Mouse (Mus musculus) ovary, postnatal 36 days (tissue): ENCODE results near the gene Olfr372.
"Not testable (repeated sequence)": the region's sequence is repeated elsewhere in the genome, so short reads cannot be mapped to it uniquely, and the experiment has no call there.

Experiments
- DNase-seq: peaks from one replicate; pipeline ENCODE4 v3.0.0; 2022; ENCODE audit warnings: low spot score, mixed read lengths

The Olfr372 gene

DNA sequence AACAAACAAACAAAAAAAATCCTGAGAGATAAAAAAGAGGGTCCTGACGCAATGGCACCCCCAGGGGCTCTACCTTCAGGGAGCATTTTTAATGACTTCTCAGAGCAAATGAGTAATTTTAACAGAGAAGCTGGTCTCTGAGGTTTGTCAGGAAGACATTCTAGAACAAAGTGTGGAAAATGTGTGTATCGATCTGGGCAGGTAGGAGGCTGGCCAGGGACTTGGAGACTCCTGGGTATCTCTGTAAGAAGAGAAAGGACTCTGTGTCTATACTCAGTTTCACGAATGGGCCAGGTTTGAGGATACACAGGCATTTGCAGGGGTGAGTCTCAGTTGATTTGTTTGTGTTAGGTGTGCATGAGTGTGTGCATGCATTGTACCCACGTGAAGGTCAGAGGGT is at the start of gene Olfr372:
Gene Olfr372, plus strand, starts transcription at position 301 of the 400 bp plus-strand sequence.
- DNase-seq: not testable (repeated sequence)

DNA sequence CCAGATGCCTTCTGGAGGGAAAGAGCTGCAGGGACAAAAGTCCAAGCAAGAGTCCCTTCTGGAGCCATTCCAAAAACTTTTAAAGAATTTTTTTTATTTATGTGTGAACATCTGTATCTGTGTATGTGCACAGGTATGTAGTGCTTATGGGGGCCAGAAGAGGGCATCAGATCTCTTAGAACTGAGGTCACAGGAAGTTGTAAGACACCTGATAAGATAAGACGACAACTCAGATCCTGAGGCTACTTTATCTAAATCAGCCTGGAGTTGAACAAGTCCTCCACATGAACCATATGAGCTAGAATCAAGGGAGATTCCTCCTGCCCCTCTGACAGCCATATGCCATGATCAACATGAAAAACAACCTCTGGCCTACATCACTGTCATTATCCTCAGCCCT is 41.6 kb upstream of the Olfr372 start:
- DNase-seq: no peak

DNA sequence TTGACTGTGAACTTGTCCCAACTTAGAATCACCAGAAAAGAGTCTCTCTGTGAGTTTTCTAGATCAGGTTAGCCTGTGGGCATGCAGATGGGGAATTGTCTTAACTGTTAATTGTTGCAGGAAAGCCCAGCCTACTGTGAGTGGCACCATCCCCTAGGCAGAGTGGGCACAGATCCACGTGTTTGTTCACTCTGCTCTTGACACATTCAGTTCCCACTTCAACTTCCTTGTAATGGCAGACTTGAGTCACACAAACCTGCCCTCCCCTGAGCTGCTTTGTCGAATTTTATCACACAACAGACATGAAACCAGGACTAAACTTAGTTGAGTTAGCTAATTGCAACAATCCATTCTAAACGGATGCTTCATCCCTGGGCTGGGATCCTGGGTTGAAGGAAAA is 40.8 kb upstream of the Olfr372 start:
- no peak for DNase-seq

DNA sequence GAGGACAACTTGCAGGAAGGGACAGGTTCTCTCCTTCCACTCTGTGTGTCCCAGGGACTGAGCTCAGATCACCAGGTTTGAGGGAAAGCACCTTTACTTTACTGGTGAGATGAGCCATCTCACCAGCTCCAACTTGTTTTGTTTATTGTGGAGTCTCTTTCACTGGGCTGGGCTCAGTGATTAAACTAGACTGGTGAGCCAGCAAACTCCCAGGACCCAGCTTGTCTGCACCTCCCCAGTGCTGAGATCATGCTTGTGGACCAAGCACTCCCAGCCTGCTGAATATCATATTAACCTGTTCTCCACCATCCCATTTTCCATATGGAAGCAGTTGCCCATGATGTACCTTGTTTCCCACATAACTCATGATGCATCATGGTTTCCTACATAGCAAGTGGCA is 38.1 kb upstream of the Olfr372 start:
- DNase-seq: no peak

DNA sequence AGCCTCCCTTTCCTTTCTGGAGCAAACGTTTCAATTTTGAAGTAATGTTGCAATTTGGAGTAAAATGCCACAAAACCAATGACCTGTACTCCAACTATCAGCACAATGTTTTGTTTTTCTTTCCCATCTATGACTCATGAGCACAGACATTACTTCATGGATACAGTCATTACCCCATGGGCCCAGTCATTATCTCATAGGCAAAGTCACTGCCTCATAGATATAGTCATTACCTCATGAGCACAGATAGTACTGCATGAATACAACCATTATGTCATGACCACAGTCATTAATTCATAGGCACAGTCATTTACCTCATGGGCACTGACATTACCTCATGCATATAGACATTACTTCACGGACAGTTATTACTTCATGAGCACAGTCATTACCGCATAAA is 35.1 kb upstream of the Olfr372 start:
- no peak for DNase-seq

DNA sequence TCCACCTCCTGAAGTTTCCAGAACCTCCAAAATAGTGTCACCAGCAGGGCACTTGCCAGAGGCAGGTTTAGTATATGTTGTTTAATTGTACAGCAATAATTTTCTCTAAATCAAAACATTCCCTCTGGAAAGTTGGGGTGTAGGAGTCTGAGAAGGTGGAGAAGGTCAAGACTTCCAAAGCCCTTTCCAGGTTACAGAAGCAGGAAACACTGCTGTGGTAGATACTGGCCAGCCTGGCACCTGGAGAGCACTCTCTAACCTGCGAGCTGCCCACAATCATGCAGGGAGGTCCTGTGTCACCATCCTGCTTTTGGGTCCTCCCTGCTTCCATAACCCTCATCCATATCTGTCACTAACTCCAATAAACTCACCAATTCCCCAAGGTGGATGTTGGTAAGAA is 34.3 kb upstream of the Olfr372 start:
- DNase-seq: no peak

DNA sequence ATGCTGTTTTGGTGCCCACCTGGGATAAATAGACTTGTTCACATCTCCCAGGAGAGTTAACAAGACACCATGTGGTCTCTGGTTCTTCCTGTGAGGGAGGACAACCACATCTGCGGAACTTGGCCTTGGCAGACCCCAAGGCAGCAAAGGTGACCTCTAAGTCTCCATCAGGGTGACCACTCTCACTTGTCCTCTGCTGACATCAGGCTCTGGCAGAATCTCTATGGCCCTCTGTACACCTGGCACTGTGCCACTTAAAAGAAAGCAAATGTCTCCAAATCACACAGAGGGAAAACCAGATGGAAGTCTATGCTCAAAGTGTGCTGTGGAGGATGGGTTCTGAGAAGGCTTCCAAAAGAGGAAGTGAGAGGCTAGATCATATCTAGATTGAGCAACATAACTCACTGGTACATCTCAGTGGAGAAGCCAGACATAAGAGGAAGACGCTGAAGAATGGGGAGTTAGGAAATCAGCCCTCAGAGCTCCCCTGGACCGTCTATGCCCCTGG is 32.8 kb upstream of the Olfr372 start:
- no peak for DNase-seq

DNA sequence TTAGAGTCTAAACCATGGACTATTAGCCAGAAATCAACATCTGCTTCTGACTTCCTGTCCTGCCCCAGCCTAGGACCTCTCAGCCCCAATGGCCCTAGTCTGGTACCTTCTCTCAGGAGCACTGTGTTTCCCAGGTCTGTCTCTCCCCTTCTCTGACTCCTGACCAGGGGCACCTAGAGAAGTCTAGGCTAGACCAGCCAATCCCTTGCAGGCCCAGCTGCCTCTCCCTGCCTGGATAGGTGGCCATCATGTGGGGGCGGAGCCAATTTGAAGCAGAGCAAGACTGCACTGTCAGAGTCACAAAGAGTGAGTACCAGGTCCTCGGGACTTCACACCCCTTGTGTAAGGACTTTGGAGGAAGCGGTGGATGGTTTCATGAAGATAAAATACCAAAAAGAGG is 31.5 kb upstream of the Olfr372 start, which contains the start of gene Cyp4f18:
Gene Cyp4f18, minus strand, starts transcription at position 154 of the 400 bp plus-strand sequence.
- no peak for DNase-seq

DNA sequence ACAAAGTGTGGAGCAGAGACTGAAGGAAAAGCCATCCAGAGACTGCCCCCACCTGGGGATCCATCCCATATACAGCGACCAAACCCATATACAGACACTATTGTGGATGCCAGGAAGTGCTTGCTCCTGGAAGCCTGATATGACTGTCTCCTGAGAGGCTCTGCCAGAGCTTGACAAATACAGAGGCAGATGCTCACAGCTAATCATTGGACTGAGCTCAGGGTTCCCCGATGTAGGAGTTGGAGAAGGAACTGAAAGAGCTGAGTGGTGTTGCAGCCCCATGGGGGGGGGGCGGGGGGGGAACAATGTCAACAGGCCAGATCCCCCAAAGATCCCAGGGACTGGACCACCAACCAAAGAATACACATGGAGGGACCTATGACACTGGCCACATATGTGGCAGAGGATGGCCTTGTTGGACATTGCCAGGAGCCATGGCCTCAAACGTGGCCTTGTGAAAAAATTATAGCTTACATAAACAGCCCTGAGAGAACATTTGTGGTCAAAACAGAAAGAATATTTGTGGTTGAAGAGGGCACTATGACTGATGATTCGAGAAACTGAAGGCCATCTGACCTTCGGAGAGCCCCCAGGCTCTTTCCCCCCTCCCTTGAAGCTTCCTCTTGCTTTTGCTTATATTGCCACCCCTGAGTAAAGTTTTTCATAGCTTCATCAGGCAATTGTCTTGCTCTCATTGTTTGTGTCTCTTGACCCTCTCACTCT is 27.4 kb upstream of the Olfr372 start:
- DNase-seq: peak; percentile 28

DNA sequence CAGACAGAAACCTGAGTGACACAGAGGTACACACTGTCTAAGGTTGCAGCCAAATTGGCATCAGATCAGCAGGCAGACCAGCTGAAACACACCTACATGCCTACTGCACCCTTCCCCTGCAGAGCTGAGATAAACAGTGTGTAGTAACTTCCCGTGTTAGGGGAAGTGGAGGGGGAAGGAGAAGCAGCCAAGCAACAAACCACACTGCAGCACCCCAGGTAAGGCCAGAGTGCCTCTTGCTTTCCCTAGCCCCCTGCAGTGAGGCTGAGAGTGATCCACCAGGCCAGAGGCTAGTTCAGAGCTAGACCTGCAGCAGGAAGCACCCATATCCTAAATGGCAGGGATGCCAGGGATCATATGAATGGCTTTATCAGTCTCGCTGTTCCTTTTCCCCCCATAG is 23.7 kb upstream of the Olfr372 start:
- DNase-seq: not testable (repeated sequence)

DNA sequence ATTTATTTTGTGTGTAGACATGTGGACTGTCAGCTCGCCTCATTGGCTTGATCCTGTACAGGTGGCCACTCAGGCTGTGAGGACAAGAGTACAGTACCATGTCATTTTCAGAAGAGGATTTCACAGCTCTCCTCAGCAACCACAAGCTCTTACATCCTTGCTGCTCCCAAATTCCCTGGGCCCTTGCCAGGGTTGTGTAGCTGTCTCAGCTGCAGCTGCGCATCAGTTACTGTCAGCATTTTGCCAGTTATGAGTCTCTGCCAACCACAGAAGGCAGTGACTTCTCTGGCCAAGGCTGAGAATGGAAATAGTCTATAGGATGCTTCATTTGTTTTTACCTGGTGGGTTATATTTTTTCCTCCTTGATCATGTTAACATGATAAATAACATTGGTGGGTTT is 22.9 kb upstream of the Olfr372 start:
- DNase-seq: no peak

DNA sequence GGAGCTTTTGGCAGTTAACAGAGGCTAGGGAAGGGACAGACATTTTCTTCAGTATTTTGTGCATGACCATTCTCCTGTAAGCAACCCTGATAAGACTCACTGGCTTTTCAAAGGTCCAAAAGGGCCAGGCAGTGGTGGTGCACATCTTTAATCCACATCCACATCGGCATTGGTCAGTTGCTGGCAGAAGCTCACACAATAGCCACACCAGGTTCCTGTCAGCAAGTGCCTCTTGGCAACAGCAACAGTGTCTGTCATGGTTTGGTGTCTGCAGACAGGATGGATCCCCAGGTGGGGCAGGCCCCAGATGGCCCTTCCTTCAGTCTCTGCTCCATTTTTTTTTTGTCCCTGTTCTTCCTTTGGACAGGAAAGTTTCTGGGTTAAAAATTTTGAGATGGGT is 22.0 kb upstream of the Olfr372 start:
- not testable (repeated sequence) for DNase-seq

DNA sequence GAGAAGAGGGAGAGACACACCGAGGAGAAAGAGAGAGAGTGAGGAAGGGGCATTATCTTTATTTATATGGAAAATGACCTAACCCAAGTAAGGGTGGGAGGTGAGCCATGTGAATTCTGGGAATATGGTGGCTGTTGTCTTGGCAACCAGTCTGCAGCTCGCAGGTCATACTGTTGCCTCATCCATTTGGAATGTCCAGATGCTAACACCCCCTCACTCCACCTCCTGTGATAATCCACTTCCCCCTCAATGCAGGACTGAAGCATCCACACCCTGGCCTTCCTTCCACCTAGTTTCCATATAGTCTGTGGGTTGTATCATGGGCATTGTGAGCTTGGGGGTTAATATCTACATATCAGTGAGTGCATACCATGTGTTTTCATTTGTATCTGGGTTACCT is 21.2 kb upstream of the Olfr372 start:
- DNase-seq: no peak

DNA sequence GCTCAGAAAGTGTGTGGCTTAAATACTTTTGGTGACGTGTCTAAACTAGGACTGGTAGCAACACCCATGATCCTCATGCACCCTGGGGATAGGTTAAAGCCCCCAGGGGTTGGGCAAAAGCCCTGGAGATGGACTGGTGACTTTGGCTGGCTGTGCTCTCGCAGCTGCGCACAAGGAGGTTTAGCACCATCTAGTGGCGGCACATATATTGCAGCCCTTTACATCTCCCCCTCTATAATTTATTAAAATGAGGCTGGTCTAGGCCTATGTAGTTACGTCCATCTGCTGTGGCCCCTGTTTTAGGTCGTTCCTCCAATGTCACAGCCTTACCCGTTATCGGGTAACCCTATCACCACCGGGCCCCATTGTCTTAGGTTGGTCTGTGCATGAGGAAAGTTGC is 16.1 kb upstream of the Olfr372 start:
- not testable (repeated sequence) for DNase-seq

DNA sequence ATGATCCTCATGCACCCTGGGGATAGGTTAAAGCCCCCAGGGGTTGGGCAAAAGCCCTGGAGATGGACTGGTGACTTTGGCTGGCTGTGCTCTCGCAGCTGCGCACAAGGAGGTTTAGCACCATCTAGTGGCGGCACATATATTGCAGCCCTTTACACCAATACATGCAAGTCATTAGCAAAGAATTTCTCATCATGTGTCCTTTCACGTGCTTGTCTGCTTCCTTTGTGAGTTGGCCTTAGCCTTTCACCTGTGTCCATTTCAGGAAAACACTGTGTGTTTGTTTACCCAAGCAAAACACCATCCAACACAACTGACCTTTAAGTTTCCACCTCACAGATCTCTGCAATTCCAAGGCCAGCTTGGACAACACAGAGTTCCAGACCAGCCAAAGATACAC is 8.1 kb upstream of the Olfr372 start:
- not testable (repeated sequence) for DNase-seq

DNA sequence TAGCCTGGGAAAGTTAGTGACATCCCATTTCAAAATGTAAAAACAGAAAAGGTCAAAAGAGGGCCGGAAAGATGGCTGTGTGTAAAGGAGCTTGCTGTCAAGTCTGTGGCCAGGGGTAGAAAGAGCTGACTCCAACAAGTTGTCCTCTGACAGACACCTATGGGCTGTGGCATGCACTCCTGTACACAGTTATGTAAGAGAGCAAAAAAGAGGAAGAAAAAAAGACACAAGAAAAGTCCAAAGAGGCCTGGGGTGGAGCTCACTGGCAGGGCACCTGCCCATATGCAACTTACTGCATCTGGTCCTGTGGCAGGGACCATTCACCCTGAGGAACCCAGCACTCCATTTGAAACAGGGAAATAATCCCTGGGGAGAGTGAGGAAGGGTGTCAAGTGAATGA is 1.5 kb downstream of the Olfr372 start:
- no peak for DNase-seq

DNA sequence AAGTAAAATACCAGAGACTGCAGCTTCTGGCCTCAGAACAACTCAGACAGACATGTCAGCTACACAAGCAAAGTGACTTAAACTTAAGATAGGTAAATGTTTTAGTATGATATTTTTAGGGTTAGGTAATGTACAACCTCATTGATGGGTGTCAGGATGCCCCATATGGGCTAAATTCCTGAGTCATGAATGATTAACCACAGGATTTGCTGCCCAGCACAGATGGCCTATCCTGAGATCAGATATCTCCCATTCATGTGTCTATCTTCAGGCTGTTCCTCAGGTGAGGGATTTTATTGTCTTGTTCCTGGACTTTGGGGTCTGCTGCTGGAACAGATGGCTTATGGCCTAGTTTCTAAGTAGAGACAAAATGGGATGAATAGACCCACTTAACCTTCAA is 13.6 kb downstream of the Olfr372 start:
- DNase-seq: not testable (repeated sequence)

DNA sequence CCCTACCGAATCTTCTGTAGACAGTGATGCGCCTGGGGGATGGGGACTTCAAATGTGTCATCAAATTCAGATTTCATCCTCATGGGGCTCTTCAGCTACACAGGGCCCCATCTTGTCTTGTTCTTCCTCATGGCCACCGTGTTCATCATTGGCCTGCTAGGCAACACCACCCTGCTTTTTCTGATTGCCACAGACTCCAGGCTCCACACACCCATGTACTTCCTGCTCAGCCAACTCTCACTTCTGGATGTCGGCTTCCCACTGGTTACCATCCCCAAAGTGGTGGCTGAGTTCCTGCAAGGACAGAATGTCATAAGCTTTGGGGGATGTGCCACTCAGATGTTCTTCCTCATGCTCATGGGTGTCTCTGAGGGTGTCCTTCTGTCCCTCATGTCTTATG is 16.6 kb downstream of the Olfr372 start:
- not testable (repeated sequence) for DNase-seq

DNA sequence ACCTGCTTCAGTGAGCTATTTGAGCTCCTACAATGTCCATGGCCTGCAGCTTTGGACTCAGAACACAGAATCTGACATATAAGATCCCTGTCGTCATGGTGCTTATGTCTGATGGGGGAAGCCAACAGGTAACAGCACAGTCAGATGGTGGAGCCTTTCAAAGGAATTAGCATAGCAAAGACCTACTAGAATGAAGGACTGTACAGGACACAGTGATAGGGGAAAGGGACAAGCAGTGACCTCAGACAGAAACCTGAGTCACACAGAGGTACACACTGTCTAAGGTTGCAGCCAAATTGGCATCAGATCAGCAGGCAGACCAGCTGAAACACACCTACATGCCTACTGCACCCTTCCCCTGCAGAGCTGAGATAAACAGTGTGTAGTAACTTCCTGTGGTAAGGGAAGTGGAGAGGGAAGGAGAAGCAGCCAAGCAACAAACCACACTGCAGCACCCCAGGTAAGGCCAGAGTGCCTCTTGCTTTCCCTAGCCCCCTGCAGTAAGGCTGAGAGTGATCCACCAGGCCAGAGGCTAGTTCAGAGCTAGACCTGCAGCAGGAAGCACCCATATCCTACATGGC is 25.9 kb downstream of the Olfr372 start:
- not testable (repeated sequence) for DNase-seq

DNA sequence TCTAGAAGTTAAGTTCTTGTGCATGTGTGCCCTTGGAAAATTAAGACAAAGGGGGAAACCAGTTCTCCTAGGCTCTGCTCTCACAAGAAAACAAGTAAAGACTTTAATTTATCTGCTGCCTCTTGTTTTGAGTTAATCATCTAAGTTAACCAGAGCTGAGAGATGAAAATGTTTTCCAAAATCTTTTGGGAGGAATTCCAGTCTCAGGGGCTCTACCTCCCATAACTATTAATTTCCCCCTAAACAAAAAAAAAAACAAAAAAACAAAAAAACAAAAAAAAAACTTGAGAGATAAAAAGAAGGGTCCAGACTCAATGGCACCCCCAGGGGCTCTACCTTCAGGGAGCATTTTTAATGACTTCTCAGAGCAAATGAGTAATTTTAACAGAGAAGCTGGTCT is 41.9 kb downstream of the Olfr372 start, which contains the start of gene Olfr373:
Gene Olfr373, plus strand, starts transcription at position 301 of the 400 bp plus-strand sequence.
- not testable (repeated sequence) for DNase-seq

DNA sequence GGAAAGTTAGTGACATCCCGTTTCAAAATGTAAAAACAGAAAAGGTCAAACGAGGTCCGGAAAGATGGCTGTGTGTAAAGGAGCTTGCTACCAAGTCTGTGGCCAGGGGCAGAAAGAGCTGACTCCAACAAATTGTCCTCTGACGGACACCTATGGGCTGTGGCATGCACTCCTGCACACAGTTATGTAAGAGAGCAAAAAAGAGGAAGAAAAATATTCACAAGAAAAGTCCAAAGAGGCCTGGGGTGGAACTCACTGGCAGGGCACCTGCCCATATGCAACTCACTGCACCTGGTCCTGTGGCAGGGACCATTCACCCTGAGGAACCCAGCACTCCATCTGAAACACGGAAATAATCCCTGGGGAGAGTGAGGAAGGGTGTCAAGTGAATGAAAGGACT is 43.7 kb downstream of the Olfr372 start:
- no peak for DNase-seq

DNA sequence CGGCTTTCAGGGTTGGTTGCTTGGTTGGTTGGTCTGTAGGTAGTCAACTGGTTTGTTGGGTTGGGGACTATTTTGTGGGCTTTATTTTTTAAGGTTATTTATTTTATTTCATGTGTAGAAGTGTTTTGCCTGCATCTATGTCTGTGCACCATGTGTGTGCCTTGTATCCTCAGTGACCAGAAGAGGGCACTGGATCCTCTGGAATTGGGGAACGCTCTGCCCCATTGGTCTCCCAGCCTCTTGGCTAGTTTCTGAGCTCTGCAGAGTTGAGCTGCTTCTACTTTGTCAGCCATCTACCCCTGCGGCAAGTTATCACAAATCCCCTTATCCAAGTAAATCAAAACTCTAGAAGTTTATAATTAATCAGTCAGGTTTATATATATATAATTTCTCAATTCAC is 46.6 kb downstream of the Olfr372 start:
- not testable (repeated sequence) for DNase-seq

DNA sequence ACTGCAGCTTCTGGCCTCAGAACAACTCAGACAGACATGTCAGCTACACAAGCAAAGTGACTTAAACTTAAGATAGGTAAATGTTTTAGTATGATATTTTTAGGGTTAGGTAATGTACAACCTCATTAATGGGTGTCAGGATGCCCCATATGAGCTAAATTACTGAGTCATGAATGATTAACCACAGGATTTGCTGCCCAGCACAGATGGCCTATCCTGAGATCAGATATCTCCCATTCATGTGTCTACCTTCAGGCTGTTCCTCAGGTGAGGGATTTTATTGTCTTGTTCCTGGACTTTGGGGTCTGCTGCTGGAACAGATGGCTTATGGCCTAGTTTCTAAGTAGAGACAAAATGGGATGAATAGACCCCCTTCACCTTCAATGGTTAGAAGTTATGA is 55.7 kb downstream of the Olfr372 start:
- DNase-seq: not testable (repeated sequence)
